Mouse (Mus musculus) embryo, embryonic 10.5 days (tissue): Measurements from ENCODE around the gene Grin1.

Experiments used
- DNase-seq: peaks from one replicate; pipeline ENCODE4 v3.0.0-alpha.2; 2015; ENCODE audit warnings: low spot score

Gene Grin1

DNA sequence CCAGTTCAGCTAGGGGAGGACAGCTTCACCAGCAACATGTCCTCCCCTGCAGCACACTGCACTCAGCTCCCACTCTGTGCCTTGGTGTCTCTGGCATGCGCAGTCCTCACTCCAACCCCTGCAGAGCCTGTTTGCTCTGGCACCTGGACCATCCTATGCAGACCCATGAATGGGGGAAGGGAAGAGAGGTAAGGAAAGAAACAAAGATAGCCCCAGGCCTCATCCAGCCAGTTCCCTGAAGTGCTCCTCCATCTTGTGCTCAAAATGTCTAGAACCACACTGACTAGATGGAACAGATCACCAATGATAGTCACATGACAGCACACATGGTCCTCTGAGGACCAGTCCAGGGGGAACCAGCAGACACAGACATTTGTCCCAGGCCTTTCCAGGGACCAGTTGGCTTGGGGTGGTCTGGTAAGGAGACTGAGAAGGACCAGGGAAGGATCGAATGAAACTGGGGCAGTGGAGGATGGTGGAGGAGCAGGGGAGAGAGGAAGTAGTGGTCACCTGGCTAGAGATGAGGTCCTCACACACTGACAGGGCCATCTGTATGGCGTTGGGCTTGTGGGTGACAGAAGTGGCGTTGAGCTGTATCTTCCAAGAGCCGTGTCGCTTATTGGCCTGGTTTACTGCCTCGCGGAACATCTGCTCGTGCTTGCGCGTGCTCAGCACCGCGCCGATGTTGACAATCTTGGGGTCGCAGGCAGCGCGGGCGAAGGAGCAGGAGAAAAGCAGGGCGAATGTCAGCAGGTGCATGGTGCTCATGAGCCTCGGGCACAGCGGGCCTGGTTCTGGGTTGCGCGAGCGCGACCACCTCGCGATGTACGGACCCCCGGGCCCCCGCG lies 644 bp downstream of the Grin1 start:
- no peak for DNase-seq

DNA sequence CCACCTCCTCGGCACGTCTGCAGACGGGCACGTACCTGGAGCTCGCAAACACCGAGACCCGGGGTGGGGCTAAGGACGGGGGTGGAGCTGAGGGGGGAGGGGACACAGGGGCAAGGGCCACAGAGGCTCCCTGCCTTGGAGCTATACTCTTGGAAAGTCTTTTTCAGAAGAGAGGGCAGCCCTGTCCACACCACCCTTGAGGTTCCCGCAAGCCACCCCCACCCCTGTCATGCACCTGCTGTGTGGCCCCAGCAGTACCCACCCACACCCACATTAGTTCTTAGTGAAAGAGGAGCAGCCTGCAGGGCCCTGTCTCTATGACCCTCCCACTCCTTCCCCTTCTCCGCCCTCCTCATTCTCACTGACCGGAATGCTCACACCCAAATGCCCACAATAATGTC lies 7.5 kb downstream of the Grin1 start:
- no peak for DNase-seq

DNA sequence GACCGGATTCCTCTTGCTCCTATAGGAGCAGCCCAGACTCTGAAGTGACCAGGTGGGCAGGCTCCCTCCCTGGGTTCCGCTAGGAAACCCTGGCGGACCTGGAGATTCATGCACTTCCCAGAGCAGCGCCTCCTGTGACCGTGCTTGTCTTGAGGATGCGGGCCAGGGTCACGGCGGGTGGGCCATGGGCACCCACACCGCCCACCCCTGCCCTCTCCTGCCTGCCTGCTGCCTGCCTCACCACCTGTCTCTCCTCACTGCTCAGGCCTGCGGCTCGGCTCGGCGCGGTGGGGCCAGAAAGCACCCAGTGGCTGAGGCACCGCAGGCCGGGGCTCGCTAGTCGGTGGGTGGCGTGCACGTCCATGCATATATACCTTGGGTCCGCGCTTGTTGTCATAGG lies 8.0 kb downstream of the Grin1 start:
- DNase-seq = no peak

DNA sequence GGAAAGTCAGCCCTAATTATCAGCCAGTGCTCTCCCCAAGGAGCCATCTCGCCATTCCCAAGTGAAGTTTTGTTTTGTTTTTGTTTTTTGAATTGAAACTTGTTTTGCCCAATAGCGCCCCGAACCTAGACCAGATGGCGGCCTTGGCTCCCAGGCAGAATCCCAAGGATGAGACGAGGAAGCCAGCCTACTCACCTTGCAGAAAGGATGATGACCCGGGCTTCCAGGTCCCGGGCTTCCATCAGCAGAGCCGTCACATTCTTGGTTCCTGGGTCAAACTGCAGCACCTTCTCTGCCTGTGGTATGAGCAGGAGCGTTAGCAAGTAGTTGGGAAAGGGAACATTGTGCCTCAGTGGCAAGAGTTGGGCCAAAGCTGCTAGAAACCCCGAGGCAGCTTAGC lies 8.8 kb downstream of the Grin1 start:
- no peak for DNase-seq

DNA sequence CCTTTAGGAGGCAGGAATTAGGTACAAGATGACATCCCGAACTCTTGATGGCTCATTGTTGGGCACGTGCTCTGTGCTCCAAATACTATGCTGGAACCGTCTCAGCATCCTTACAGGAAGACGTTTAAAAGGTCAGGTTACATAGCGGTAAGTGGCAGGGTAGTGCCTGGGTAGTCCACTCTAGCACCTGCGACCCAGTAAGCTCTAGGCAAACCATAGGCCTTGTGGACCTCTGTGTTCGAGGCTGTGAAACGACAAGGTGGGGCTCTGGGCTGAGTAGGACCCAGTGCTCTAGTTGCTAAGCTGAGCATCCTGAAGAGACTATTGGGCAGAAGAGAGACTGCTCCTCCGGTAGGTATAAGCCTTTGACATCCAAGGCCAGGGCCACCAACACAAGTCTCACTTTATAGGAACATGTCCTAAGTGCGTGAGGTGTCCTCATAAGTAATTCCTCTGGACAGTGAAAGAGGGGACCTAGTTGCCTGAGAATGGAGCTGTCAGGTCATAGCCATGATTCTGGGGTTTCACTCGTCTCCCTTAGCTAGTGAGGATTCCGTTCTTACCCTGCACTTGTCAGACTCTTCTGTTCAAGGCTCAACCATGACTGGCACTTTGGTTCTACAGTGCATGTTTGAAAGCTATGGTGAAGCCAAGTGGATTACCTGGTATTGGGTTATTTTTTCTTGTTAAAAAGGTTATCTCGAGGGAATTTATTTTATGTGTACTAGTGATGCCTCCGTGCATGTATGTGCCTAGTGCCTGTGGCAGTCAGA lies 13.2 kb downstream of the Grin1 start:
- DNase-seq = no peak

DNA sequence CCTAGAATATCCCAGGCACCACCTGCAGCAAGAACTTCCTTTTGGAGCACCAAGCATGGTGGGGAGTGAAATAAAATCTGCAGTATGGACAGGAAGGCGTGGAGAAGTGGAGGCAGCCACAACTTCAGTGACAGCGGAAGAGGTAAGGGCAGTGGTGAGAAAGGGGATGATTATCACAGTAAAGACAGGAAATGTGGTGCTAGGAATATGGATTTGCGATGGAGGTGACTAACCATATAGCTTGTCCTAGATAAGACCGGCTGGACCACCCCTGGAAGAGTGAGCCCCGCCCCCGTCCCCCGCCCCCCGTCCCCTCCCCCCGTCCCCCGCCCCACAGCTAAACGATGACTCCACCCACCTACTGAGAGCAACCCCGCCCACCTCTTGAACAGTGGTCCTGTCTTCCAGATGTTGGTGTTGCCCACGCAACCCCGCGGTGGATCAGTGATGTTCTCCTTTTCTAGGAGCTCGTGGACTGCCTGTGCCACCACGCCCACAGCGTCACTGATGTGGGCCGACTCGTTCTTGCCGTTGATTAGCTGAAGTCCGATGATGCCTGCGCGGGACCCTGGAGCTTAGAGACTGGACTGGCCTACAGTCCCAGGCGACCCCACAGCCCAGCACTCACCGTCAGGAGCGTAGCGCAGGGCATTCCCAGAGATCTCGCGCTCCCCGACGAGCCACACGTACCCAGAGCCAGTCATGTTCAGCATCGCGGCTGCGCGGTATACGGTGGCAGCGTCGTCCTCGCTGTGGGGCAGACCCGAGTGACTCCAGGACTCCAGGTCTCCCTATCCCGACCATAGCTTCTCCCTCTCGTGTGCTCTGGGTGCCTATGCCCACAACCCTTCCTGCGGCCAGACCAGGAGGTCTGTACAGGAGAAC lies 14.1 kb downstream of the Grin1 start:
- peak; percentile 75 for DNase-seq

DNA sequence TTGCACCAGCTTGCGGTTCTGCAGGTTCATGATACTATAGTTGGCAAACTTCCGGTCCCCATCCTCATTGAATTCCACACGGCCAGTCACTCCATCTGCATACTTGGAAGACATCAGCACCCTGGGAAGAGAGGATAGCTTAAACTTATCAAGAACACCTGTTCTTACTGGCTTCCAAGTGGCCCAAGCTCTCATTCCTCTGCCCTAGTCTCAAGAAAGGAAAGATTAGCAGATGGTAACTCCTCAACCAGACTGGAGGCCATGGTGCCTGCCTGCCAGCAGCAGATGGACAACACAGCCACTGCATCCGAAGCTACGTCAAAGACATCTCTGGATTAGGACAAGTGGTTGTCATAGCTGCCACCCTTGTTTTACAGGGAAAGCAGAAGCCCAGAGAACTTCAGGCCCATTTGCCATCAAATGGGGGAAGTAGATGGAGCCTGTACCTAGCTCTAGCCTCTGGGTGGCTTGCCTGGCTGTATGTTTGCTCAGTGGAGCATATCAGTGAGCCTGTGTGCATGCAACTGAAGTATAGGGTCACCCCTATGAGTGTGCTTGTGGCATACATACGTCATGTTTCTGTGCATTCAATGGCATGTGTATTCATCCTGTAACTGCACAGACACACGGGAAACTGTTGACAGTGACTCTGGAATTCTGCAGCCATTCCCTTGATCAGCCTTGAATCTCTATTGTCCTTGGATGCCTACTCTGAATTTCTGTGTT lies 14.9 kb downstream of the Grin1 start:
- no peak for DNase-seq

DNA sequence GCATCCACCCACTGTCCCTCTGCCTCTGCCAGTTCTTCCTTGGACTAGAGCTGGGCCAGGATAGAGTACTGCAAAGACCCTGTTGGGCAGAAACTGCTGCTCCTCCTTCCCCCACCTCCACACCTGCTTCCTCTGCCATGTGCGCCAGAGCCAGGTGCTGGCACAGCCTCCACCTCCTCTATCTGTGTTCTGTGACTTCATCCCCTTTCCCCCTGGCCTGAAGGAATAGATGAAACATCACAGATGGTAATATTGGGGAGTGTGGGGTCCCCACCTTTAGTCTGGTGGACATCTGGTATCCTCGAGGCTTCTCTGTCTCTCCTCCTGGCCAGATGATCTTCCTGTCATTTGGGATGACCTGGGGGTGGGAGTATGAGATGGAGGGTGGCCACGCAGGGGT lies 15.5 kb downstream of the Grin1 start:
- no peak for DNase-seq

DNA sequence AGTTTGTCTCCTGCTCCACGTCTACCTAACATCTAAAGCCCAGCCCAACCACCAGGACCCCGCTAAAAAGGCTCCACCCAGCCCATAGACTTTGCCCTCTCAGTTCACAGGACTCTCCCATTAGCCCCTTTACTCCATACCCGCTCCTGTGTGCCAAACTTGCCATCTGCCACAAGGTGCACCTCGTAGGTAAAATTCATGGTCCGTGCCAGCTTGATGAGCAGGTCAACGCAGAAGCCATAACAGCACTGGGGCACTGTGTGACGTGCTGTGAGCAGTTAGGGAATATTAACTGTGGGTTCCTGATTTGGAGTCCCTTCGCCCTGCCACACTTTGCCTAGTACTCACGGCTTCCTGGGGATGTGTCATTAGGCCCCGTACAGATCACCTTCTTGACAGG lies 20.9 kb downstream of the Grin1 start:
- DNase-seq = no peak

DNA sequence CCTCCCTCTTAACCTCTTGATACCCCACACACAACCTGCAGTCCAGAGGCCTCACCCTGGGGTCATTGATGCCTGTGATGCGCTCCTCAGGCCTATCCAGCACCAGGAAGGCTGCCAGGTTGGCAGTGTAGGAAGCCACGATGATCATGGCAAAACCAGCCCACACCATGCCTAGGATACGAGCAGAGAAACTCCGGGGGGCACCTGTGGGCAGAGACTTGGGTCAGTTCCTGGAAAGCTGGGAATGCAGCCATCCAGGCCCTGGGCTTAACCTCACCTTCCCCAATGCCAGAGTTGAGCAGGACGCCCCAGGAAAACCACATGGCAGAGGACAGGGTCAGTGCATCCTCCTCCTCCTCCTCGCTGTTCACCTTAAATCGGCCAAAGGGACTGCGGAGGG lies 21.9 kb downstream of the Grin1 start:
- DNase-seq = no peak

DNA sequence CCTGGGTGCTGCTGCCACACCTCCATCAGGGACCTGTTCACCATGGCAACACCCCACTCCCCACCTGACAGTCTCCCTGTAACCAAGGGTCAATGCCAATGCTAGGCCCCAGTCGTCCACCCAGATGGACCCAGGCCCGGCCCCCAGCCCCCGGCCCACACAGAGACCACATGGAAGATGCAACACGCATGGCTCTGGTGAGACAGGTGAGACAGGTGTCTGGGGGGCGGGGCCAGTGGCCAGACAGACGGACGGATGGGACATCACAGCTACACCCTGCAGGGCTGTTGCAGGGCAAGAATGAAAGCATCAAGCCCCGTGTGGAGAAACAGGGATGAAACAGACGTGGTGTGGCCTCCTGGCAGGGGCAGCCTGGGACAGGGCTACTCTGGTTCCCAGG lies 25.3 kb downstream of the Grin1 start:
- no peak for DNase-seq

DNA sequence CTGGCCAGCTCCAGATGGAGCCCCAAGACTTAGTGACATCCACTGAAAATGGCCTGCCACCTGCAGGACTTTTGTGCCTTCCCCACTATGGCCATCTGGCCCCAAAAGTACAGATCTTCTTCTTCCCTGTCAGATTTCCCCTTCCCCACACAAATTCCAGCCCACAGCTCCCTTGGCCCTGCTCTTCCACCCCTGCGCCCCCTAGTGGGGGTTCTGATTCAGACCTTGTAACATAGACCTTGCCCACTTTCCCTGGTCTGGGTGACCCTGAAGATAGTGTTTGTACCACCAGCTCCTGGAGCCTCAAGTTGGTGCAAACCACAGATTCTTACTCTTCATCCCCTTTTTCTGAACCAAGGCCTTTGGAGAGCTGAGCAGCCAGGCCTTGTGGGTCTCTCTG lies 26.1 kb downstream of the Grin1 start:
- peak; percentile 88 for DNase-seq

DNA sequence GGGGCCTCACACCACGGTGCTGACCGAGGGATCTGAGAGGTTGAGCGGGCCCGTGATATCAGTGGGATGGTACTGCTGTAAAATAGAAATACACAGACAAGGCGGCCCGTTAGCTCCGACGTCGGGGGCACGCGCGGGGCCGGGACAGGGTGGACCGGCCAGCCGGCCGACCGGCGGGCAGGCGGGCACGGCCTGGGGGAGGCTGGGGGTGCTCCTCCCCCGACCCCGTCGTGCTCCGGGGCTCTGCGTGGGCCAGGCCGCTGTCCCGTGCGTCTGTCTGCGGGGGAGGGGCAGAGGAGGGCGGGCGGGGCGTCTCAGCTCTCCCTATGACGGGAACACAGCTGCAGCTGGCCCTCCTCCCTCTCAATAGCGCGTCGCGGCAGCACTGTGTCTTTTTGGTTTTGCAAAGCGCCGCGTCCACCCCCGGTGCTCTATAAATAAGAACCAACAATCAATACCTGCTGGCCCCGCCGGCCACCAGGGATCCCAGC lies 26.9 kb downstream of the Grin1 start:
- DNase-seq = no peak

DNA sequence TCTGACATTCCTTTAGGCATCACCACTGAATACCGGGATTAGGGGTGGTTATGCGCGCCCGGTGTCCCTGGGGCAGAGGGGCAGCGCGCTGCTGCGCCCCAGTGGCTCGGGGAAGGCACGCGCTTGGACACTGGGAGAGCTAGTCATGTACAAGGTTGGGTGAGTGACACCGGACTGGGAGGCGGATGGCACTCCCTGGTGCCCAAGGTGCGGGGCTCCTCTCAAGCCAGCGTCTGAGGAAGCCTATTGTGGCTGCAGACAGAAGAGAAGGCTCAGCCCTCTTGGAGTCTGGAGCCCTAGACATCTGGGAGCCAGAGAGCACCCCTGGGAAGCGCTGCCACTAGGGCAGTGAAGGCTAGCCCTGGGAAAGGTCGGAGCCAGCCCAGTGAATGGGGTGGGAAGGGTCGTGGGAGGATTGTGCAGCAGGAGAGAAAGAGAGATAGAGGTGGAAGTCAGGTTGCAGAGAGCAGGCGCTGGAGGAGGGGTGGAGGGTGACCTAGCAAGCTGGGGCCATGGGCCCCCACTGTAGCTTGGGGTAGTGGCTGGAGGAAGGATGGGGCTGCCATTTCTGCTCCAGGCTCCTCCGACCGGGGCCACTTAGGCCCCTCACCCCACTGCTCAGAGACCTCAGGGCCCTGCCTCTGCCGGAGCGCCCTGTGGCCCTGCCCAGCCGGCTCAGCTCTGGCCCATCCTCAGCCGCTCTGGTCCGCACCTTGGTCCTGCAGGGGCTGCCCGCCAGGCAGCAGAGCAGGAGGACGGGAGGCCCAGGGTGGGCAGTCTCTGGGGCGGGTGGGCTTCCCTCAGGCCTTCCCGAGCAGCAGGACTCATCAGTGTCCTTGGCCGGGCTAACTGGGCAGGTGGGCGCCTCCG lies 27.6 kb downstream of the Grin1 start:
- no peak for DNase-seq

DNA sequence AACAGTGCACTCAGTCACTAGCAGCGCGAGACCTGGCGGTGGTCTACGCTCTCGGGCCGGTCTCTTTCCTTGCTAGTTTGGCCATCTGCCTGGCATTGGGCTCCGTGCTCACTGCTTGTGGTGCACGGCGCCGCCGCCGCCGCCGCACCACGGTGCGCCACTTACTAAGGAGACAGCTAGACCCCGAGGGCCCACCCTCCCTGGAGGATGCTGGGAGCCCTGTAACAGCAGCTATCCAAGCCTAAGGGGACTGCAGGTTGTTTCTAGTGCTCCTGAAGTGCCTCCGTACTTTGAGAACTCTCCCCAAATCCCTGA lies 28.2 kb downstream of the Grin1 start:
- DNase-seq = no peak

DNA sequence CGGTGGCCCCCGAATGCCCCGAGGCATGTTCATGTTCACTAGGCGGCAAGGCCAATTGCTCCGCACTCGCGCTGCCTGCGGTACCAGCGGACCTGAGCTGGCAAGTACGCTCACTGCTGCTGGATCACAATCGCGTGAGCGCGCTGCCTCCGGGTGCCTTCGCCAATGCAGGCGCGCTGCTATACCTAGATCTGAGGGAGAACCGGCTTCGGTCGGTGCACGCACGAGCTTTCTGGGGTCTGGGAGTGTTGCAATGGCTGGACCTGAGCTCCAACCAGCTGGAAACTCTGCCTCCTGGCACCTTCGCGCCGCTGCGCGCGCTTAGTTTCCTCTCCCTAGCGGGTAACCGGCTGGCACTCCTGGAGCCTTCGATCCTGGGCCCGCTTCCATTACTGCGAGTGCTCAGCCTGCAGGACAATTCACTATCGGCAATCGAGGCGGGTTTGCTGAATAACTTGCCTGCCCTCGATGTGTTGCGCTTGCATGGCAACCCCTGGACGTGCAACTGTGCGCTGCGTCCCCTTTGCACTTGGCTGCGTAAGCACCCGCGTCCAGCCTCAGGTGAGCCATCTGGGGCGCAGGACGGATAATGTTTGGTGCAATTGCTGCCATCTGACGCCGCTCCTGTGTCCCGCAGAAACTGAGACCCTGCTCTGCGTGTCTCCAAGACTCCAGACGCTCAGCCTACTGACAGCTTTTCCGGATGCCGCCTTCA lies 28.7 kb downstream of the Grin1 start:
- DNase-seq = no peak

DNA sequence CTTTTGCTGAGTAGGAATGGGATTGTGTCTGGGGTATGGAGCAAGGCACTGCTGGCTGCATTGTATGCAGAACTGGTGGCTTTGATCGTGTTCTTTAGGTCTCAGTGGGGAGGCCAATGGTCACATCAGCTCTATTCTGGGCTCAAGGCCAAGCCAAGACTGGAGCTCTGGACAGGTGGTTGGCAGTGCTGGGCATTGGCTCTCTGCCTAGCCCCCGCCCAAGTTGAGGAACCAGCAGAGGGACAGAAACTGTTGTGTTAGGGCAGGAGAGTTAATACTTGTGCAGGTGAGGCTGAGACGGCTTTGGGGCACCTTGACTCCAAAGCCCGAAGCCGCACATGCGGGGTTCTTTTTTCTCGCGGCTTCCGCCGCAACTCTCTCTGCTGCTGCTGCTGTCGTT lies 29.3 kb downstream of the Grin1 start, which contains the start of gene Lrrc26:
Gene Lrrc26 (plus strand): TSS at position 265 of the 400 bp plus-strand sequence.
- no peak for DNase-seq

DNA sequence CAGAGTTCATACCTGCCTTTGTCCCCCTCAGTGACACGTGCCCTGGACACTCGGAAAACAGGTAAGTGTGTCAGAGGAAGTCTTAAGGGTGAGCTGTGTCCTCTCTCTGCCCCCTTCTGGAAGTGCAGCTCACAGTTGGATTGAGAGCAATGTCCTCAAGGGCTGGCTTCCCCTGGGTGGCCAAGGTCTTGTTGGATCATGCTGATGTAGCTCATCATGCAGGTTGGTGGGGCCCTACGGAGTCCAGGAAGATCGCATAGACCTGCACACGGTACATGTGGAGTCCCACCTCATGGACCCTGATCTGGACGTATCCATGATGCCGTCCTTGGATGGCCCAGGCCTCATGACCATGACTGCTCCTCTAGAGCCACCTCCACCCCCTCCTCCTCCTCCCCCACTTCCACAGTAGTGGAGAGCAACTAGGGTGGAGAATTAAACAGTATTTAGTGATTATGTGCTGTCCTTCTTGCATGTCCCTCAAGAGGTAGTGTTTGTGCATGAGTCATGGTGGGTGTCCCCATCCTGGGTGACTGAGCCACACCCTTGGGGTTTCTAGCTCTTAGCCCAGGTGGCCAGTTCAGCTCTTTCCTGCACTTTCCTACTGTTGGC lies 30.1 kb downstream of the Grin1 start:
- no peak for DNase-seq

DNA sequence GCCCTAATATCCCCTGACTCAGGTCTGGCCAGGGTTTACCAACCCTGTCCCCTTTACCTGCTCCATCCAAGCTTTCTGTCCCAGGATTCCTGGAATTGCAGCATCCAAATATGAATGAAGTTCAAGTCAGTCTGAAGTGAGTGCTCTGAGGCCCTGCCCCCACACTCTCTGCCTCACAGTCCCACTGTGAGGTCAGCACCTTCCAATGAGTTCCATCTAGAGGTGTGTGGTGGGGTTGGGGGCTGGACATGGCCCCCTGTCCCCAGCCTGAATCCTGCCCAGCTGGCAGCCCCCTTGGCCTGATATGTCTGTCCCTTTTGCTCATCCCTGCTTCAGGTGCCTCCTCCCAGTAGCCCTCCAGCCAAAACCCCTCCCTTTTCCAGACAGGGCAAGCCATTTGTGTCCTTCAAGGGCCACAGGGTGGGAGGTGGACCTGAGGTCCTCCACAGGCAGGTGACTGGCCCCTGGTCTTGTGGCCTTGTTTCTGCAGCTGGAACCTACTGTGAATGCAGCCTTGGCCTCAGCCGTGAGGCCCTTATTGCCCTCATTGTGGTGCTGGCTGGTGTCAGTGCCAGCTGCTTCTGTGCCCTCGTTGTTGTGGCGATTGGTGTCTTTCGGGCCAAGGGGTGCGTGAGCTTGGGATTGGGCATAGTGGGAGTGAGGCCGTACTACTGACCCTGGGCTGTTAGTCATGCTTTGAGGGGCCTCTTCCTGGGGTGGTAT lies 30.9 kb downstream of the Grin1 start, which contains the start of gene Tmem210:
Gene Tmem210 (plus strand): TSS at position 219 of the 723 bp plus-strand sequence.
- no peak for DNase-seq
